Mouse (Mus musculus) forebrain, embryonic 14.5 days (tissue): ENCODE results near the gene Gm49396. TPM values are rescaled to one million over a fixed set of nuclear protein-coding genes. Genes with fewer than 3 reads are reported as not detected.

Source experiments
- ATAC-seq: fragments of 200-750 bp; cut with Nextera tagmentation; 2 replicates; pipeline ENCODE4 v1.8.0; 2017; ENCODE audit warnings: mild to moderate bottlenecking, moderate library complexity
- DNase-seq: peaks from one replicate; pipeline ENCODE4 v3.0.0-alpha.2; 2015; ENCODE audit warnings: low spot score
- H3K27ac ChIP-seq: fragments of 300-500 bp; sonication (generic); 2 replicates; pipeline ENCODE4 v1.5.1; 2014; ENCODE audit warnings: low read depth, mild to moderate bottlenecking, control low read depth, low read length, moderate library complexity
- H3K27me3 ChIP-seq: fragments of 300-500 bp; sonication (generic); replicated peaks from 2 replicates; pipeline ENCODE4 v1.6.1; 2014; ENCODE audit warnings: low read length, control low read depth, mixed read lengths; ENCODE audit not compliant: control insufficient read depth, insufficient read depth
- H3K36me3 ChIP-seq: fragments of 300-500 bp; sonication (generic); 2 replicates; pipeline ENCODE4 v1.6.1; 2014; ENCODE audit warnings: low read length, control low read depth; ENCODE audit not compliant: control insufficient read depth, insufficient read depth
- H3K4me1 ChIP-seq: fragments of 300-500 bp; sonication (generic); 2 replicates; pipeline ENCODE4 v1.6.1; 2014; ENCODE audit warnings: antibody characterized with exemption, low read length, control low read depth; ENCODE audit not compliant: control insufficient read depth, insufficient read depth
- H3K4me2 ChIP-seq: fragments of 300-500 bp; sonication (generic); 2 replicates; pipeline ENCODE4 v1.6.1; 2014; ENCODE audit warnings: mild to moderate bottlenecking, control low read depth, low read length
- H3K4me3 ChIP-seq: fragments of 300-500 bp; sonication (generic); 2 replicates; pipeline ENCODE4 v1.5.1; 2014; ENCODE audit warnings: low read depth, low read length, control low read depth
- H3K9ac ChIP-seq: fragments of 300-500 bp; sonication (generic); 2 replicates; pipeline ENCODE4 v1.6.1; 2014; ENCODE audit warnings: mild to moderate bottlenecking, low read length, control low read depth, moderate library complexity
- H3K9me3 ChIP-seq: fragments of 300-500 bp; sonication (generic); replicated peaks from 2 replicates; pipeline ENCODE4 v1.6.1; 2016; ENCODE audit warnings: low read length, control low read depth, mixed read lengths; ENCODE audit not compliant: control insufficient read depth
- WGBS: fragments of 180-500 bp; shearing (Covaris S2); extraction: QIAGEN DNeasy Blood & Tissue Kit; methylation state at CpG from one replicate; pipeline ENCODE4 v1.1.7; 2014; 5-methylcytosine and 5-hydroxymethylcytosine counted together
- polyA plus RNA-seq: library from polyadenylated mRNA; unstranded; fragments of >200 nt; fragmentation: Nextera tagmentation; extraction: Ambion mirVana; gene quantifications from 2 replicates; pipeline ENCODE4 v1.2.1, GENCODE M21; 2014

Gene Gm49396
- polyA plus RNA-seq, 1 experiment from 2014 or later, result 7.0 TPM

GRCm38 (mm10) chr7:30526399-30526798, 36.7 kb upstream of the Gm49396 start:
- no peaks in the 10 kb centered on the region for H3K4me1 ChIP-seq
- no peak for DNase-seq
- H3K36me3 ChIP-seq, result peaks cover 95% of the 10 kb centered on the region
- no peak overlapping the region for H3K27ac ChIP-seq
- H3K27me3 ChIP-seq, result no peaks in the 10 kb centered on the region
- WGBS, result 21% methylated on average over 17 of the region's 17 CpGs
- no peak overlapping the region for H3K4me2 ChIP-seq
- H3K9me3 ChIP-seq, result no peaks in the 10 kb centered on the region
- ATAC-seq, result no peak
- no peak overlapping the region for H3K4me3 ChIP-seq
- H3K9ac ChIP-seq, result no peak overlapping the region

GRCm38 (mm10) chr7:30526981-30527380, 36.2 kb upstream of the Gm49396 start:
- peaks cover 100% of the 10 kb centered on the region for H3K36me3 ChIP-seq
- H3K27me3 ChIP-seq, result no peaks in the 10 kb centered on the region
- H3K4me2 ChIP-seq, result no peak overlapping the region
- DNase-seq, result no peak
- ATAC-seq, result no peak
- no peak overlapping the region for H3K9ac ChIP-seq
- WGBS, result 81% methylated on average over 14 of the region's 14 CpGs
- H3K4me1 ChIP-seq, result no peaks in the 10 kb centered on the region
- no peak overlapping the region for H3K4me3 ChIP-seq
- H3K9me3 ChIP-seq, result no peaks in the 10 kb centered on the region
- H3K27ac ChIP-seq, result no peak overlapping the region

GRCm38 (mm10) chr7:30531291-30531815, 31.8 kb upstream of the Gm49396 start:
- no peak for DNase-seq

GRCm38 (mm10) chr7:30532931-30533330, 30.2 kb upstream of the Gm49396 start:
- DNase-seq (peak; percentile 35), ATAC-seq (no peak)
- H3K4me1 ChIP-seq, result peaks cover 19% of the 10 kb centered on the region
- H3K9ac ChIP-seq, result peak overlapping the region; percentile 91
- H3K9me3 ChIP-seq, result no peaks in the 10 kb centered on the region
- H3K36me3 ChIP-seq, result peaks cover 53% of the 10 kb centered on the region
- no peaks in the 10 kb centered on the region for H3K27me3 ChIP-seq
- peak overlapping the region; percentile 83 for H3K4me3 ChIP-seq
- 13% methylated on average over 8 of the region's 8 CpGs for WGBS
- H3K4me2 ChIP-seq, result peak overlapping the region; percentile 89
- peak overlapping the region; percentile 9; the same call in 1 of the 2 replicates for H3K27ac ChIP-seq

More at GRCm38 (mm10) chr7:30531291-30531815, 31.8 kb upstream of the Gm49396 start:
- peak overlapping the region; percentile 16; the same call in 1 of the 2 replicates for H3K4me2 ChIP-seq
- no peak for ATAC-seq
- WGBS, result 91% methylated on average over 9 of the region's 9 CpGs
- H3K36me3 ChIP-seq, result peaks cover 69% of the 10 kb centered on the region
- H3K4me1 ChIP-seq, result peaks cover 19% of the 10 kb centered on the region
- H3K27ac ChIP-seq, result no peak overlapping the region
- H3K27me3 ChIP-seq, result no peaks in the 10 kb centered on the region
- 0 out of 2 replicates have a peak overlapping the region, but pooled peaks have one; percentile 2 for H3K4me3 ChIP-seq
- no peaks in the 10 kb centered on the region for H3K9me3 ChIP-seq
- H3K9ac ChIP-seq, result no peak overlapping the region; the same call in 1 of the 2 replicates

- Histone ChIP-seq H3K27me3 (no peaks in the 10 kb centered on the region), H3K36me3 (peaks cover 45% of the 10 kb centered on the region), H3K4me2 (peak overlapping the region; percentile 89), H3K4me1 (peaks cover 19% of the 10 kb centered on the region), H3K9ac (peak overlapping the region; percentile 91), H3K4me3 (peak overlapping the region; percentile 83), H3K27ac (peak overlapping the region; percentile 93), H3K9me3 (no peaks in the 10 kb centered on the region)
- peak; percentile 48 for ATAC-seq
- WGBS, result 2% methylated on average over 26 of the region's 26 CpGs
- peak; percentile 44 for DNase-seq
Observed at GRCm38 (mm10) chr7:30533941-30534632, 29.1 kb upstream of the Gm49396 start.

- H3K4me1 ChIP-seq, result peaks cover 19% of the 10 kb centered on the region
- H3K4me3 ChIP-seq, result peak within 1 kb of the TSS; percentile 83
- peak within 1 kb of the TSS; percentile 89 for H3K4me2 ChIP-seq
- peaks cover 43% of the 10 kb centered on the region for H3K36me3 ChIP-seq
- peak within 1 kb of the TSS; percentile 91 for H3K9ac ChIP-seq
- H3K9me3 ChIP-seq, result no peaks in the 10 kb centered on the region
- no peaks in the 10 kb centered on the region for H3K27me3 ChIP-seq
- ATAC-seq, result peak; percentile 93
- DNase-seq, result peak; percentile 100
- 1% methylated on average over 58 of the region's 84 CpGs for WGBS
- H3K27ac ChIP-seq, result peak within 1 kb of the TSS; percentile 93
Observed at GRCm38 (mm10) chr7:30534633-30535577, 28.2 kb upstream of the Gm49396 start, which contains the start of gene Arhgap33. Arhgap33 (minus strand) TSS chr7:30535060.

- Histone ChIP-seq H3K4me3 (no peak overlapping the region), H3K9ac (no peak overlapping the region), H3K27me3 (no peaks in the 10 kb centered on the region), H3K4me1 (peaks cover 3% of the 10 kb centered on the region; the same call in 1 of the 2 replicates), H3K9me3 (no peaks in the 10 kb centered on the region), H3K36me3 (peaks cover 34% of the 10 kb centered on the region), H3K27ac (no peak overlapping the region), H3K4me2 (no peak overlapping the region)
- ATAC-seq (no peak), DNase-seq (no peak)
- 90% methylated on average over 7 of the region's 7 CpGs for WGBS
Observed at GRCm38 (mm10) chr7:30540572-30540971, 22.6 kb upstream of the Gm49396 start.

- no peak overlapping the region for H3K4me2 ChIP-seq
- H3K36me3 ChIP-seq, result peaks cover 48% of the 10 kb centered on the region
- DNase-seq (no peak), ATAC-seq (no peak)
- H3K27ac ChIP-seq, result no peak overlapping the region
- H3K9me3 ChIP-seq, result no peaks in the 10 kb centered on the region
- 92% methylated on average over 2 of the region's 2 CpGs for WGBS
- no peak overlapping the region for H3K9ac ChIP-seq
- H3K27me3 ChIP-seq, result no peaks in the 10 kb centered on the region
- H3K4me3 ChIP-seq, result no peak overlapping the region
- no peaks in the 10 kb centered on the region for H3K4me1 ChIP-seq
Observed at GRCm38 (mm10) chr7:30544327-30544726, 18.8 kb upstream of the Gm49396 start.
